Mouse (Mus musculus): ENCODE data around the gene Slc35d2. TPM values are rescaled to one million over a fixed set of nuclear protein-coding genes. Genes with fewer than 3 reads are reported as not detected.

The Slc35d2 gene
- polyA plus RNA-seq, 1 experiment from 2014 or later = 5.4 TPM

DNA sequence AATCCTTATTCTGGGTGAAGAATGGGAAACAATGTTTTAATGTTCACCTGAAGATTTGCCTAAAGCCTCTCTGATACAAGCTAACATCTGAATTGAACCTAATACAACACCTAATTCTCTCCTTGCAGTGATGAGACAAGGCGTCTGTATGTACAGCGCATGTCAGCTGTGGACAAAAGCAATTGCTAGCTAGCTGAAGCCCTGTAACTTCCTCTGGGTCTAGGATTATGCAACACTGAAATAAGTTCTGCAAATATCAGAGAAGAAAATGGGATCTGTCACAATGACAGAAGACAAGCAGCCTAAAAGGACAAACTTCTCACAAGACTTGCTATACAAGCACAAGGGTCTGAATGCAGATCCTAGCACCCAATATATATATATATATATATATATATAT, 80.7 kb downstream of the Slc35d2 start:
- no peaks in the 10 kb centered on the region for H3K27me3 ChIP-seq
- no peak overlapping the region for H3K27ac ChIP-seq
- no peaks in the 10 kb centered on the region for H3K36me3 ChIP-seq
- H3K4me2 ChIP-seq (replicated peaks) = no peak overlapping the region
- ATAC-seq (ENCODE audit: insufficient number of reproducible peaks, insufficient read depth, low FRiP score, low TSS enrichment) = no peak
- H3K4me1 ChIP-seq = no peaks in the 10 kb centered on the region
- H3K9ac ChIP-seq = no peak overlapping the region
- H3K4me3 ChIP-seq = no peak overlapping the region
- 90% methylated on average over 2 of the region's 2 CpGs for WGBS
- no peaks in the 10 kb centered on the region; the same call in 1 of the 2 replicates for H3K9me3 ChIP-seq

Other genes with a start within 250 kb of the Slc35d2 start
- gene Hsd17b3, start 40.1 kb downstream of the Slc35d2 start, polyA plus RNA-seq (2016; fragmentation: Nextera tagmentation; extraction: Ambion mirVana) = not detected in 2 replicates
- gene Zfp367, start 23.8 kb upstream of the Slc35d2 start, polyA plus RNA-seq (2016; fragmentation: Nextera tagmentation; extraction: Ambion mirVana) = 18.7 and 19.1 TPM in 2 replicates
- gene Habp4, start 32.5 kb upstream of the Slc35d2 start, polyA plus RNA-seq (2016; fragmentation: Nextera tagmentation; extraction: Ambion mirVana) = 37.1 and 37.2 TPM in 2 replicates
- 26.3 and 27.8 TPM in 2 replicates for gene Cdc14b, start 145.9 kb upstream of the Slc35d2 start, polyA plus RNA-seq (2016; fragmentation: Nextera tagmentation; extraction: Ambion mirVana)
- gene Aaed1, start 183.3 kb upstream of the Slc35d2 start, polyA plus RNA-seq (2016; fragmentation: Nextera tagmentation; extraction: Ambion mirVana) = 35.1 and 37.8 TPM in 2 replicates
- gene Ctsl, start 241.5 kb upstream of the Slc35d2 start, polyA plus RNA-seq (2016; fragmentation: Nextera tagmentation; extraction: Ambion mirVana) = 153 and 157 TPM in 2 replicates